Mouse (Mus musculus): Measurements from ENCODE around the gene Cd46.

- TF ChIP-seq CTCF (IDR thresholded peaks at IDR 0.05; ENCODE audit: control insufficient read depth, insufficient read depth, insufficient read length) (no peak), MYOG (IDR thresholded peaks at IDR 0.05; ENCODE audit: control insufficient read depth, extremely low read depth, insufficient read length) (no peak), USF1 (IDR thresholded peaks at IDR 0.05; ENCODE audit: low read depth) (no peak)
Observed at GRCm38 (mm10) chr1:195018089-195018999, 73.7 kb downstream of the Cd46 start.

All from C2C12 (cell line).